Mouse (Mus musculus): ENCODE measurements around the gene Tlcd2. TPM values are rescaled to one million over a fixed set of nuclear protein-coding genes. Genes with fewer than 3 reads are reported as not detected.

The Tlcd2 gene
- polyA plus RNA-seq, 1 experiment, result 48.2 TPM

GRCm38 (mm10) chr11:75466731-75467505 lies 5.4 kb downstream of the Tlcd2 start:
- no peak for DNase-seq (ENCODE audit: low read depth)

GRCm38 (mm10) chr11:75467512-75468215 lies 6.1 kb downstream of the Tlcd2 start:
- DNase-seq (ENCODE audit: low read depth), result no peak

- no peak for DNase-seq (ENCODE audit: low read depth)
These were observed 6.9 kb downstream of the Tlcd2 start for GRCm38 (mm10) chr11:75468410-75468809.

GRCm38 (mm10) chr11:75469261-75469660 lies 7.7 kb downstream of the Tlcd2 start:
- no peak for DNase-seq (ENCODE audit: low read depth)

- no peak for DNase-seq (ENCODE audit: low read depth)
These were observed 9.2 kb downstream of the Tlcd2 start for GRCm38 (mm10) chr11:75470675-75471074.

- DNase-seq (ENCODE audit: low read depth), result no peak
These were observed 11.1 kb downstream of the Tlcd2 start for GRCm38 (mm10) chr11:75472469-75473081.

- no peak for DNase-seq (ENCODE audit: low read depth)
These were observed 11.9 kb downstream of the Tlcd2 start for GRCm38 (mm10) chr11:75473376-75473775.

- DNase-seq (ENCODE audit: low read depth), result peak; percentile 38
These were observed 24.7 kb downstream of the Tlcd2 start for GRCm38 (mm10) chr11:75486192-75486591.

GRCm38 (mm10) chr11:75486601-75487285 lies 25.2 kb downstream of the Tlcd2 start, which contains the start of gene Prpf8:
Prpf8 (plus strand) TSS chr11:75486816.
- DNase-seq (ENCODE audit: low read depth), result no peak

- no peak for DNase-seq (ENCODE audit: low read depth)
These were observed 26.0 kb downstream of the Tlcd2 start for GRCm38 (mm10) chr11:75487496-75487895.

GRCm38 (mm10) chr11:75494296-75495049 lies 33.0 kb downstream of the Tlcd2 start:
- no peak for DNase-seq (ENCODE audit: low read depth)

- DNase-seq (ENCODE audit: low read depth), result no peak
These were observed 36.6 kb downstream of the Tlcd2 start for GRCm38 (mm10) chr11:75498126-75498525.

GRCm38 (mm10) chr11:75508162-75508561 lies 46.6 kb downstream of the Tlcd2 start:
- DNase-seq (ENCODE audit: low read depth), result no peak

- no peak for DNase-seq (ENCODE audit: low read depth)
These were observed 47.4 kb downstream of the Tlcd2 start for GRCm38 (mm10) chr11:75508904-75509303.

- no peak for DNase-seq (ENCODE audit: low read depth)
These were observed 48.5 kb downstream of the Tlcd2 start, which contains the start of gene Rilp for GRCm38 (mm10) chr11:75509741-75510626. Rilp (plus strand) TSS chr11:75510094.

- no peak for DNase-seq (ENCODE audit: low read depth)
These were observed 49.1 kb downstream of the Tlcd2 start for GRCm38 (mm10) chr11:75510627-75510993.

- DNase-seq (ENCODE audit: low read depth), result no peak
These were observed 49.7 kb downstream of the Tlcd2 start for GRCm38 (mm10) chr11:75511213-75511612.

GRCm38 (mm10) chr11:75512301-75513018 lies 50.9 kb downstream of the Tlcd2 start:
- no peak for DNase-seq (ENCODE audit: low read depth)

GRCm38 (mm10) chr11:75513336-75513735 lies 51.8 kb downstream of the Tlcd2 start, which contains the start of gene Scarf1:
Scarf1 (plus strand) TSS chr11:75513540.
- no peak for DNase-seq (ENCODE audit: low read depth)
